Mouse (Mus musculus): ENCODE measurements around the gene Atp2b2. TPM values are rescaled to one million over a fixed set of nuclear protein-coding genes. Genes with fewer than 3 reads are reported as not detected.

Gene Atp2b2
- polyA plus RNA-seq, 1 experiment: not detected

DNA sequence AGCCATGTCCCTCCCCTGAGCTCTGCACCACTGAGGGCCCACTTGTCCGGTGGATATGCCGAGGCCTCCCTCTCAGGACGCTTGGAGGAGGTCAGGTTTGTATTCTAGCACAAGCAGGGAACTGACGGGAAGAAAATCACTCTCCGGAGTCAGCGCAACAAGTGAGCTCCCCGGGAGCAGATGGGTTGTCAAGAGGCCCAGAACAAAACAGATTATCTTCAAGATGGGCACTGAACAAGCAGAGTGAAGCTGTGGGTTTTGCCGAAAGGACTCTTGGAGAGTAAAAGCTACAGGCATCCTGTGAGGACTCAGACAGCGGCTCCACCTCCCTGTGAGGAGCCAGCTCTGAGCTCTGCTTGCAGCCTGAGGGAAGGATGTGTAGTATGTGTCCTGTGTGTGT, 20.3 kb downstream of the Atp2b2 start:
- Histone ChIP-seq H3K27ac (ENCODE audit: insufficient read depth, low read depth, low read length) (no peak overlapping the region), H3K4me1 (ENCODE audit: control insufficient read depth, insufficient read depth, low read length) (no peaks in the 10 kb centered on the region), H3K4me3 (ENCODE audit: insufficient read depth, low read length) (no peak overlapping the region)
- no peak for TF ChIP-seq CTCF (IDR thresholded peaks at IDR 0.05; ENCODE audit: low read depth, low read length)
- TF ChIP-seq POLR2A (IDR thresholded peaks at IDR 0.05; ENCODE audit: borderline replicate concordance, low read depth, low read length): no peak

DNA sequence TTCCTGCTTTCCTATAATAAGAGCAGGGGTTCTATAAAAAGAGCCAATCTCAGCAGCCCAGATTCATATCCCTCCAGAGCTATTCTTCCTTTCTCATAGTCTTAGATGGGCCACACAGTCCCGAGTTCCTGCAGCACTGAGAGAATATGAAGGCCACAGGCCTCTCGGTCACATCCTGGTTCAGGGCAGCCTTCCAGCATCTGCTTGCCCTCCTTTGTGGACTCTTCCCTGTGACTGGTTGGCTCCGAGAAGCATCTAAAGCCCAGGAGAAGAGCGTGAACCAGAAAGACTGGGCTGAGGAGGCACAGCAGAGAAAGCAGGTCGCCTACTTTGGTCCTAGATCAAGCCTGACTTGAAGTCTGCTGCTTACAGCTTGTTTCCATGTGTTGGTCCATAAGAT, 28.6 kb downstream of the Atp2b2 start:
- no peak for TF ChIP-seq CTCF (IDR thresholded peaks at IDR 0.05; ENCODE audit: low read depth, low read length)
- H3K27ac ChIP-seq (ENCODE audit: insufficient read depth, low read depth, low read length): no peak overlapping the region
- H3K4me3 ChIP-seq (ENCODE audit: insufficient read depth, low read length): no peak overlapping the region
- H3K4me1 ChIP-seq (ENCODE audit: control insufficient read depth, insufficient read depth, low read length): no peaks in the 10 kb centered on the region

DNA sequence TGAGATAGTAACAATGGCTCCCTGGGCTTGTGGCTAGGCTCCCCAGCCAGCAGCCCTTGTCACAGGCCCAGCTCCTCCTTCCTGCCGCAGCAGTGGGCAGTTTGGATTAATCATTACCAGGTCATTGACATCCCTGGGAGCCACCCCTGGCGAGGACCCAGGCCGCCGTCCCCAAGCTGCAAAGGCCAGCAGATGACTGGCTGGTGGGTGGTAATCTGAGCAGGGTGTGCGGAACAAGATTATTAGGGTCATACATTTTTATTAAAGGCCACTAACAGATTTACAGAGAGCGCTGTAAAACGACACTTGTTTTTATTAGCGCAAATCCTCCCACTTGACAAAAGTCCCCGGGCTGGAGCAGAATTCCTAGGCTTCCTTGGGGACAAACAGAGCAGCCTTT, 29.6 kb downstream of the Atp2b2 start:
- Histone ChIP-seq H3K4me1 (ENCODE audit: control insufficient read depth, insufficient read depth, low read length) (no peaks in the 10 kb centered on the region), H3K4me3 (ENCODE audit: insufficient read depth, low read length) (no peak overlapping the region), H3K27ac (ENCODE audit: insufficient read depth, low read depth, low read length) (no peak overlapping the region)
- TF ChIP-seq POLR2A (IDR thresholded peaks at IDR 0.05; ENCODE audit: borderline replicate concordance, low read depth, low read length) (no peak), CTCF (IDR thresholded peaks at IDR 0.05; ENCODE audit: low read depth, low read length) (no peak)

DNA sequence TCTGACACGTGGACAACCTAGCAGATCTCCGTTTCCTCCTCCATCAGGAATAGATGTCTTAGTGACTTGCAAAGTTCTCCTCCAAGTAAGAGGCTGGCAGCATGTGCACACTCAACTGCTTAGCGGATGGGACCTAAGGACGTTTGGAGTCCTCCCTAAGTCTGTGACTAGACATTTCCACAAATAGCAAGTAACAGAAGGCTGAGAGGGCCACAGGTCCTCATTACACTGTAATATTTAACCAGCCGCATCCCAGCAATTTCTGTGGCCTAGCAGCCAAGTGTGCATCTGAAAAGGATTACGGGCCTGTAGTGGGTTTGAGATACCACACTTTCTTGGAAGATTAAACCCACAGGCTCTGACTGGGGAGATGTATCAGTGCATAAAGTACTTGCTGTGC, 30.4 kb downstream of the Atp2b2 start:
- no peaks in the 10 kb centered on the region for H3K4me1 ChIP-seq (ENCODE audit: control insufficient read depth, insufficient read depth, low read length)
- TF ChIP-seq POLR2A (IDR thresholded peaks at IDR 0.05; ENCODE audit: borderline replicate concordance, low read depth, low read length): no peak
- no peak overlapping the region for H3K27ac ChIP-seq (ENCODE audit: insufficient read depth, low read depth, low read length)
- H3K4me3 ChIP-seq (ENCODE audit: insufficient read depth, low read length): no peak overlapping the region

DNA sequence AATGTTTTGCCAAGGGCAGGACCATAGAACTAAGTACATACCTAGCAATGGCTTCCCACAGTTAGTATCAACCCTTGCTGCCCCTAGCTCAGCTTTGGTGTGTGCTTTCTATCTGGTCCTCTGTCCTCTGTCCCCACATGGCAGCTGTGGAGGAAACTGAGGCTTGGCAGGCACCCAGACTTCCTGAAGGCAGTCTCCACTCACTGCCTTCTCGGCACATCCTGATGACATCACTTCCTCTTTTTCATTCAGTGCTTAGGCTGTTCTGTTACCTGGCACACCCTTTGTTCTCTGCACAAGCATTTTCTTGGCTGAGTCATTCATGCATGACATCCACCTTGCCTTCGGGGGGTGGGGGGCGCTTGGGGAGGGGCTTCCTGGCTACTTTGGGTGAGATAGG, 38.6 kb downstream of the Atp2b2 start:
- Histone ChIP-seq H3K4me3 (ENCODE audit: insufficient read depth, low read length) (no peak overlapping the region), H3K4me1 (ENCODE audit: control insufficient read depth, insufficient read depth, low read length) (peaks cover 8% of the 10 kb centered on the region), H3K27ac (ENCODE audit: insufficient read depth, low read depth, low read length) (no peak overlapping the region)
- TF ChIP-seq CTCF (IDR thresholded peaks at IDR 0.05; ENCODE audit: low read depth, low read length): no peak
- TF ChIP-seq POLR2A (IDR thresholded peaks at IDR 0.05; ENCODE audit: borderline replicate concordance, low read depth, low read length): no peak

DNA sequence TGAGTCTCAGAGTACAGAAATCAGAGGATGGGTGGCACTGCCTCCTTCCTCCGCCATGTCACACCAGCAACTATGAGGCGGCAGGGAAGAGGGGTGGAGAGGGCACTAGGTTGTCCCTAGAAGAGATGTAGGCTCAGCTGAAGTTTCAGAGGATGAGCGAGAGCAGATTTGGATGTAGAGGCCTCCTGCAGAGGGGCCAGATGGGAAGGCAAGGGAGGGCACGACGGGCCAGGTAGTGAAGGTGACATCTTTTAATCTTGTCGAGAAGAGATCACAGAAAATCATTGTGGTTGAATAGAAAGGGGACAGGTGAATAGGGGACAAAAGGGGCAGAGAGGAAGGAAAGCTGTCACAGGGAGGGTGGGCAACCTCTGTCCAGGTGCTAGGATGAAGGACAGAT, 41.5 kb downstream of the Atp2b2 start:
- peaks cover 8% of the 10 kb centered on the region for H3K4me1 ChIP-seq (ENCODE audit: control insufficient read depth, insufficient read depth, low read length)
- H3K27ac ChIP-seq (ENCODE audit: insufficient read depth, low read depth, low read length): no peak overlapping the region
- TF ChIP-seq CTCF (IDR thresholded peaks at IDR 0.05; ENCODE audit: low read depth, low read length): no peak
- TF ChIP-seq POLR2A (IDR thresholded peaks at IDR 0.05; ENCODE audit: borderline replicate concordance, low read depth, low read length): no peak
- no peak overlapping the region for H3K4me3 ChIP-seq (ENCODE audit: insufficient read depth, low read length)

DNA sequence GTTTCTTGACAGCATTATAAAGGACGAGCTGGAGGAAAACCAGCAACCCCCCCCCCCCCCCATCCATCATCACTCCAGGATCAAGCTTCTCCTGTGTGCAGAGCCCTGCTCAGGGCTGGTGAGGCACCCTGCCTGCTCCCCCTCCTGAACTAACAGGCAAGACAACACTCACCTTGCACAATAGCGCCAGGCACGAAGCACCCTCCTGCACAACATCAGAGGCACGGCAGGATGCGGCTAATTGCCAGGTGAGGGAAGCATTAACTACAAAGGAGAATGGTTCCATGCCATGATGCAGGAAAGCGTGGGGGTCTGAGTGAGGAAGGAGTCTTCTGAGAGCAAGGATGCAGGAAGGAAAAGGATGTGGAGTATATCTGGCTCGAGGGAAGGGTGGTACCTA, 42.1 kb downstream of the Atp2b2 start:
- H3K4me1 ChIP-seq (ENCODE audit: control insufficient read depth, insufficient read depth, low read length): peaks cover 8% of the 10 kb centered on the region
- H3K4me3 ChIP-seq (ENCODE audit: insufficient read depth, low read length): no peak overlapping the region
- H3K27ac ChIP-seq (ENCODE audit: insufficient read depth, low read depth, low read length): no peak overlapping the region
- no peak for TF ChIP-seq POLR2A (IDR thresholded peaks at IDR 0.05; ENCODE audit: borderline replicate concordance, low read depth, low read length)
- no peak for TF ChIP-seq CTCF (IDR thresholded peaks at IDR 0.05; ENCODE audit: low read depth, low read length)

DNA sequence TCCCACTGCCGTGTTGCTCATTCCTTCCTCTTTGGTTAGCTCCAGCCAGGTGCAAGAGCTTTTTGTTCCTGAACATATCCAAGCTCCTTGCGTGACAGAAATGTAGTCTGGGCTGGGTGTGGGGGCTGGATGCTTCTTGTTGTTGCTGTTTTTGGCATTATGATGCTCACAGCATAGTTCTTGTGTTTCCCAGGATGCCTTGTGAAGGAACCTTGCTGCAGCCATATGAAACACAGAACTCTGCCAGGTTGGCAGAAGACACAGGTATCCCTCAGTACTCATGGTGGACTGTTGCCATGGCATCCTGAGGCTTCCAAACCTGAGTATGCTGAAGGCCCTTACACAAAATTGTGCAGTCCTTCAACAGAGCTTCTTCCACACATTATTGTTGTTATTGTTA, 44.0 kb downstream of the Atp2b2 start:
- TF ChIP-seq POLR2A (IDR thresholded peaks at IDR 0.05; ENCODE audit: borderline replicate concordance, low read depth, low read length): no peak
- no peak for TF ChIP-seq CTCF (IDR thresholded peaks at IDR 0.05; ENCODE audit: low read depth, low read length)

DNA sequence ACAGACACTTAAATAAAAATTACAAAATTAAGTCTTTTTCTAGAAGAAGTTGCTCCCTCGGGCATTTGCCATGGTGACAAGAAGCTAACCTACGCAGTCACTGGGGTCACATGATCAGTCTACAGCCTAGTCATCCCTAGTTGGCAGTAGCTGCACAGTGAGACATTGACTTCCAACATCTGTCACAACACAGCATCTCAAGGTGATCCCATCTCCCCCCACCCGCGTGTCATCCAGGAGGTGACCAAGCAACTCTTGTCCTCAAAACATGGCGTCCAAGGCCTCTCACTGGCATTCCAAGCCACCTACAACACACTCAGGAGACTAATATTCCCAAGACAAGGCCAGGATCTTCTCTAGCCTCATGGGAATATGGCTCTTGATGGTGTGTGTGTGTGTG, 48.2 kb downstream of the Atp2b2 start:
- H3K4me1 ChIP-seq (ENCODE audit: control insufficient read depth, insufficient read depth, low read length): no peaks in the 10 kb centered on the region
- H3K4me3 ChIP-seq (ENCODE audit: insufficient read depth, low read length): no peak overlapping the region
- TF ChIP-seq CTCF (IDR thresholded peaks at IDR 0.05; ENCODE audit: low read depth, low read length) (no peak), POLR2A (IDR thresholded peaks at IDR 0.05; ENCODE audit: borderline replicate concordance, low read depth, low read length) (no peak)
- no peak overlapping the region for H3K27ac ChIP-seq (ENCODE audit: insufficient read depth, low read depth, low read length)

More for the DNA sequence above, 44.0 kb downstream of the Atp2b2 start:
- no peak overlapping the region for H3K27ac ChIP-seq (ENCODE audit: insufficient read depth, low read depth, low read length)
- no peak overlapping the region for H3K4me3 ChIP-seq (ENCODE audit: insufficient read depth, low read length)
- H3K4me1 ChIP-seq (ENCODE audit: control insufficient read depth, insufficient read depth, low read length): peaks cover 2% of the 10 kb centered on the region

DNA sequence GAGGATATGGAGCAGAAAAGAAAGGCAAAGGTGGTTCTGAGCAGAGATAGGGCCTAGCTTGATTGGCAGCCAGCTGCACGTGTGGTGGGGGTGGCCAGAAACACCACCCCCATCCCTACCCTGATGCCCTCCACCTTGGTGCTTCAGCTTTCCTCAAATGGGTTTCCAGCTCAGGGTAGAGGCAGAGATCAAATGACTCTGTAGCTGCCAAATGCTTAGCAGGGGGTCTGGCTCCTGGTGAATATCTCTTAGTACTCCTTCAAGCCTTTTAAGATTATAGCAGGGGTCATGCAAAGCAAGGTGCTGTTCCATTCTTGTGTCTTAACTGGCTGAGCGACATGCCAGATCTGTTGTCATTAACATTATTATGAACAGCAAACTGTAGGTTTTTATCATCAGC, 50.3 kb downstream of the Atp2b2 start:
- TF ChIP-seq POLR2A (IDR thresholded peaks at IDR 0.05; ENCODE audit: borderline replicate concordance, low read depth, low read length) (no peak), CTCF (IDR thresholded peaks at IDR 0.05; ENCODE audit: low read depth, low read length) (no peak)
- no peak overlapping the region for H3K27ac ChIP-seq (ENCODE audit: insufficient read depth, low read depth, low read length)
- no peak overlapping the region for H3K4me3 ChIP-seq (ENCODE audit: insufficient read depth, low read length)
- H3K4me1 ChIP-seq (ENCODE audit: control insufficient read depth, insufficient read depth, low read length): no peaks in the 10 kb centered on the region

DNA sequence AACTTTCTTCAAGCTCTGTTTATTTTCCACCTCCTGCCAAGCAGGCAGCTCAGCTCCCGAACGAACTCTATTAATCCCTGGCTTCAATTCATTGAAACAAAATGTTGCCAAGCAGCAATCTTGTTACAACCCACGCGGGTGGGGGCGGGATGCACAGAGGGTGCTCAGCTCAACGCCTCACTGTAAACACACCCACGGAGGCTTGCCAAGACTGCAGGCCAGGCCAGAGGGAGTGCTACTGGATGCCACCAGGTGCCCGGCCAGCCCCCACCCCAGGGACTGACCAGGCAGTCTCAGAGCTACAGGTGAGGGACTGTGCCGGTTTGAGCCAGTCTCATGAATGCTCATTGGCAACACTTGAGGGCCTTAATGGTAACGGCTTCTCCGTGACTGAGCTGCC, 50.9 kb downstream of the Atp2b2 start:
- Histone ChIP-seq H3K27ac (ENCODE audit: insufficient read depth, low read depth, low read length) (no peak overlapping the region), H3K4me1 (ENCODE audit: control insufficient read depth, insufficient read depth, low read length) (no peaks in the 10 kb centered on the region), H3K4me3 (ENCODE audit: insufficient read depth, low read length) (no peak overlapping the region)
- TF ChIP-seq CTCF (IDR thresholded peaks at IDR 0.05; ENCODE audit: low read depth, low read length): no peak
- TF ChIP-seq POLR2A (IDR thresholded peaks at IDR 0.05; ENCODE audit: borderline replicate concordance, low read depth, low read length): no peak

All from bone marrow macrophage, adult 2 months (primary cell).